Mouse (Mus musculus) liver, adult 2 months (tissue): ENCODE results near the gene Smu1.

Experiments
- CTCF ChIP-seq: fragments of 200-500 bp; IDR thresholded peaks from 2 replicates; pipeline ENCODE4 v1.5.1; 2011; ENCODE audit warnings: low read depth, low read length, control low read depth
- POLR2A ChIP-seq: fragments of 200-500 bp; IDR thresholded peaks from 2 replicates; pipeline ENCODE4 v1.6.1; 2011; ENCODE audit warnings: low read length, control low read depth; ENCODE audit not compliant: insufficient read depth; ENCODE audit errors: extremely low read depth

GRCm38 (mm10) chr4:40794320-40794719, 36.6 kb upstream of the Smu1 start:
- TF ChIP-seq POLR2A (no peak), CTCF (no peak)
